Mouse (Mus musculus): ENCODE data around the gene Sycp3.
"Not testable (repeated sequence)": the region's sequence is repeated elsewhere in the genome, so short reads cannot be mapped to it uniquely, and the experiment has no call there.

Sycp3 gene

GRCm38 (mm10) chr10:88501370-88501769 lies 42.0 kb downstream of the Sycp3 start:
- DNase-seq (ENCODE audit: low spot score in 2 of 2): no peak

- DNase-seq (ENCODE audit: low spot score in 2 of 2): peak in 1 of 2 experiments; percentile 44
Observed at GRCm38 (mm10) chr10:88501886-88502765, 42.8 kb downstream of the Sycp3 start.

GRCm38 (mm10) chr10:88502919-88503318 lies 43.5 kb downstream of the Sycp3 start:
- DNase-seq (ENCODE audit: low spot score in 2 of 2): peak in 1 of 2 experiments; percentile 16

- peak; percentile 61 to 72 for DNase-seq (ENCODE audit: low spot score in 2 of 2)
Observed at GRCm38 (mm10) chr10:88503421-88504314, 44.3 kb downstream of the Sycp3 start, which contains the start of gene Chpt1. TSS of gene Chpt1 (minus strand) at chr10:88504073.

DNA sequence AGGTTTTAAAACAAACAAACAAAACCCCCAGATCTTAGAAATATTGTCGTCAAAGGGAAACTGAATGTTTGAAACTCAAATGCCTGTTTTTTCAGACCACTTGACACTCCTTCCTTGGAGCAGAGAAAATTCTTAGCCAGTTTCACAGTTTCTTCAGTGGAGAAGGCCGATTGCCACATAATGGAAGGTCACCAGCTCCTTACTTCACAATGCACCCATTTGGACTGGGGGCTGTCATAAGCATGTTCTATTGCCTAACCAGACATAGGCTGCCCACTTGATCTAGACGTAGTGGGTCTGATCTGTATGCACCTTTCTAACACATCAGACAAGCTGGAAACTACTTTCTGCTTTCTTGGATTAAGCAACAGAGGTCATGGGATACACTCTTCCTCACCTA lies 45.1 kb downstream of the Sycp3 start:
- no peak for DNase-seq (ENCODE audit: low spot score in 2 of 2)

DNA sequence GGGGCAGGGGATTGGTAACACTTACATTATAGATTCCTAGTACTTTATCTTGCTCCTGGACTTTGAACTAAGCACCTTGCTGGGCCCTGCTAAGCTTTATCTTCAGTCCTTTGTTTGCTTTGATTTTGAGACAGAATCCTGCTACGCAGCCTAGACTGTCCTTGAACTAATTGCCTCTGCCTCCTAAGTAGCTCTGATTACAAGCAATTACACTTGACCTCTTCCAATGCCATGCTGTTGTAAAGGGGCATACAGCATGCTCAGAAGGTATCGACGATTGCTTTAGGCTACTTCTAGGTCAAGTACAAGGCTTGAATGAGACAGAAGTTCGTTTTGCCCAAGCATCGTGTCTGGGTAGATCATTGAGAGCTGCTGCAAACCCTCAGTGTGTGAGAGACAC lies 45.9 kb downstream of the Sycp3 start:
- DNase-seq (ENCODE audit: low spot score in 2 of 2): no peak

- no peak for DNase-seq (ENCODE audit: low spot score in 2 of 2)
Observed at GRCm38 (mm10) chr10:88507691-88508143, 48.3 kb downstream of the Sycp3 start.

GRCm38 (mm10) chr10:88510503-88511271 lies 51.3 kb downstream of the Sycp3 start:
- no peak for DNase-seq (ENCODE audit: low spot score in 2 of 2)

- no peak for DNase-seq (ENCODE audit: low spot score in 2 of 2)
Observed at GRCm38 (mm10) chr10:88511355-88511754, 52.0 kb downstream of the Sycp3 start.

DNA sequence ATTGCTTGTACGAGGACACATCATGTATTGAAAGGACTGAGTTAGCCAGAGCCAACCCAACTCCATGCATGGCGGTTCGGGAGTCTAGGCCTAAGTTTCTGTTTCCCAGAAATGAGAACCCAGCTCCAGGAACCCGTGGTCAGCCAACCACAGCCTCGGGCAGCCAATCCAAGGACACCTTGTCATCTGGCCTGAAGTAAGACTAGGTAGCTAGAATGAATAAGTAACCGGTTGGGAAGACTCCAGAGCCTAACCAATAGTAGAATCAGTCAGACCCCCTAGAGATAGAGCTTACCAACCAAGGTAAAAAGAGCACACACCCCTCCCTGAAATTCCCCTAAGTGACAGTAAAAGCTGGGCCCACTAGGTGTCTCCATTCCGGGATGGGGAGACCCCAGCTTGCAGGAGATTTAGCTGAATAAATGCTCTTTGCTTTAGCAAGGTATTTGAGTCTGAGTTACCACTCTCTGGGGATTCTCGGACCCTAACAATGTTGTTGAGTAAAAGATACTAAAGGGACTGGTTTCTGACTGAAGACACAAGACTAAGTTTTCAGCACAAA lies 54.3 kb downstream of the Sycp3 start:
- DNase-seq (ENCODE audit: low spot score in 2 of 2): no peak

GRCm38 (mm10) chr10:88514495-88514894 lies 55.1 kb downstream of the Sycp3 start:
- DNase-seq (ENCODE audit: low spot score in 2 of 2): peak; percentile 37 to 40

GRCm38 (mm10) chr10:88515049-88515448 lies 55.7 kb downstream of the Sycp3 start:
- not testable (repeated sequence) for DNase-seq (ENCODE audit: low spot score in 2 of 2)

DNA sequence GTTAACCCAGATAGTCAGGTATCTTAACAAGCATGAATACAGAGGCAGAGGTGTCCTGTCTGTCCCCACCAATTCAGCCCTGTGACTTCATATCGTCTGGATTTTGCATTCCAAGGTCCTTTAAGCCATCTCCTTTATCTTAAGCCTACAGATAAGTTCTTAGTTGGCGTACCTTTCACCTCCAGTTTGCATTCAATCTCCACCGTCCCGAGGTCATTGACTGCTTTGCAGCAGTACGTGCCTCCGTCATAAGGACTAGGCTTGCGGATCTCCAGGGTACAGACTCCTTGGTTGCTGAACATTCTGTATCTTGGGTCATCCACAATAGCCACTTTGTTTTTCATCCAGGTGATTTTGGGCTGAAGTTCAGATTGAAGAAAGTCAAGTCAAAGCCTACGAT lies 63.4 kb downstream of the Sycp3 start:
- no peak for DNase-seq (ENCODE audit: low spot score in 2 of 2)

Measured in frontal cortex, postnatal 36 days (tissue).